Mouse (Mus musculus): ENCODE results near the gene 4930415L06Rik. TPM values are rescaled to one million over a fixed set of nuclear protein-coding genes. Genes with fewer than 3 reads are reported as not detected.

The 4930415L06Rik gene
- polyA plus RNA-seq (2015; fragmentation: Illumina TruSeq; extraction: RNeasy Lipid Tissue Mini Kit (QIAGEN cat#74804); ENCODE audit: insufficient read depth, low replicate concordance) = not detected

GRCm38 (mm10) chrX:89932752-89933151 is at the start of gene 4930415L06Rik:
4930415L06Rik (minus strand) TSS chrX:89932852.

Other genes with a start within 250 kb of the 4930415L06Rik start
- not detected for gene 4932429P05Rik, start 180.6 kb downstream of the 4930415L06Rik start, polyA plus RNA-seq (2015; fragmentation: Illumina TruSeq; extraction: RNeasy Lipid Tissue Mini Kit (QIAGEN cat#74804); ENCODE audit: insufficient read depth, low replicate concordance)

Measured in spleen, adult 10 weeks (tissue).